10 mouse cellular contexts compared by ENCODE assay signal in genomic region chr3:157109308-157109707, GRCm38 (mm10).
DNase-seq lines count a peak whose midpoint lies in the region; ATAC-seq and TF ChIP-seq lines count a peak whose summit lies in the region.
"Had no signal": no experiment of that assay in that cellular context is flagged by ENCODE, and none has a peak within 500 bp of the region (broad histone marks: within the 10 kb centered on the region; RNA-seq: fewer than 3 reads in every experiment).

No protein-coding gene starts in this region.

- peak; percentile 74 for ATAC-seq in hindbrain, postnatal 0 days
- ATAC-seq in neural tube, embryonic 14.5 days (ENCODE audit: low read depth) = peak; percentile 89; the same call in 1 of the 2 replicates
- no peak for ATAC-seq in granulocyte monocyte progenitor cell, adult 5-6 weeks (replicated peaks; ENCODE audit: poor library complexity, severe bottlenecking)

- peak; percentile 8; the same call in 1 of the 2 replicates for TF ChIP-seq CTCF in gastrocnemius, adult 2 months (IDR thresholded peaks at IDR 0.05)
- peak; percentile 69 for TF ChIP-seq CTCF in hindbrain, postnatal 0 days (IDR thresholded peaks at IDR 0.05; ENCODE audit: low read depth)
- TF ChIP-seq CTCF in left cerebral cortex, adult 2 months (IDR thresholded peaks at IDR 0.05) = peak; percentile 55

- no peak overlapping the region for H3K9ac ChIP-seq in hindbrain, postnatal 0 days (replicated peaks; ENCODE audit: low read length)
- no peak overlapping the region for H3K9ac ChIP-seq in neural tube, embryonic 14.5 days (replicated peaks; ENCODE audit: low read depth, low read length)
- H3K9ac ChIP-seq: embryonic facial prominence, embryonic 13.5 days; liver, embryonic 13.5 days had no signal

- no peak overlapping the region for H3K27ac ChIP-seq in gastrocnemius, adult 2 months
- H3K27ac ChIP-seq in forebrain, embryonic 10.5 days = no peak overlapping the region
- H3K27ac ChIP-seq in hindbrain, postnatal 0 days = no peak overlapping the region
- no peak overlapping the region for H3K27ac ChIP-seq in left cerebral cortex, adult 2 months
- no peak overlapping the region for H3K27ac ChIP-seq in neural tube, embryonic 14.5 days (ENCODE audit: low read depth, low read length)
- H3K27ac ChIP-seq: embryonic facial prominence, embryonic 13.5 days; liver, embryonic 13.5 days had no signal

- H3K4me1 ChIP-seq in forebrain, embryonic 10.5 days = peaks cover 17% of the 10 kb centered on the region
- no peaks in the 10 kb centered on the region for H3K4me1 ChIP-seq in hindbrain, postnatal 0 days (ENCODE audit: insufficient read depth, low read length)
- no peaks in the 10 kb centered on the region for H3K4me1 ChIP-seq in neural tube, embryonic 14.5 days (ENCODE audit: control insufficient read depth, insufficient read depth, low read length)
- H3K4me1 ChIP-seq: embryonic facial prominence, embryonic 13.5 days; liver, embryonic 13.5 days had no signal

- intact Hi-C loops in gastrocnemius, adult 2 months (cut with DNase I) = no loop called here
- intact Hi-C loops in left cerebral cortex, adult 2 months (cut with DNase I) = loop anchor here (10.0 kb wide), 1 partner anchor 255 kb away; no protein-coding TSS in a partner anchor

- no peaks in the 10 kb centered on the region for H3K9me3 ChIP-seq in forebrain, embryonic 10.5 days
- H3K9me3 ChIP-seq in hindbrain, postnatal 0 days (ENCODE audit: low read length) = no peaks in the 10 kb centered on the region
- no peaks in the 10 kb centered on the region for H3K9me3 ChIP-seq in neural tube, embryonic 14.5 days (ENCODE audit: control insufficient read depth, low read length)
- H3K9me3 ChIP-seq: embryonic facial prominence, embryonic 13.5 days; liver, embryonic 13.5 days had no signal

- no peaks in the 10 kb centered on the region for H3K36me3 ChIP-seq in forebrain, embryonic 10.5 days (replicated peaks)
- no peaks in the 10 kb centered on the region for H3K36me3 ChIP-seq in hindbrain, postnatal 0 days (ENCODE audit: insufficient read depth, low read length)
- H3K36me3 ChIP-seq in neural tube, embryonic 14.5 days (ENCODE audit: control insufficient read depth, insufficient read depth, low read length) = no peaks in the 10 kb centered on the region
- H3K36me3 ChIP-seq: embryonic facial prominence, embryonic 13.5 days; liver, embryonic 13.5 days had no signal

- no peak for DNase-seq in gastrocnemius, adult 2 months
- DNase-seq in gastrocnemius, adult 8-10 months (ENCODE audit: low spot score in 2 of 2) = no peak
- peak; percentile 38 for DNase-seq in adrenal gland, postnatal 14 days
- peak; percentile 38 for DNase-seq in forebrain, embryonic 10.5 days (ENCODE audit: extremely low spot score, low spot score)
- peak; percentile 70 for DNase-seq in hindbrain, postnatal 0 days (ENCODE audit: low spot score)
- DNase-seq in left cerebral cortex, adult 2 months (ENCODE audit: extremely low spot score in 1 of 2, low spot score in 2 of 2) = peak; percentile 39 to 61
- DNase-seq: liver, embryonic 13.5 days had no signal

- no peak overlapping the region for H3K4me2 ChIP-seq in hindbrain, postnatal 0 days (ENCODE audit: low read depth, low read length)
- H3K4me2 ChIP-seq in neural tube, embryonic 14.5 days (ENCODE audit: low read depth, low read length) = no peak overlapping the region
- H3K4me2 ChIP-seq: embryonic facial prominence, embryonic 13.5 days; liver, embryonic 13.5 days had no signal

- no peak overlapping the region for H3K4me3 ChIP-seq in gastrocnemius, adult 2 months
- no peak overlapping the region for H3K4me3 ChIP-seq in forebrain, embryonic 10.5 days
- no peak overlapping the region for H3K4me3 ChIP-seq in hindbrain, postnatal 0 days (ENCODE audit: low read length)
- H3K4me3 ChIP-seq in left cerebral cortex, adult 2 months = no peak overlapping the region
- H3K4me3 ChIP-seq in neural tube, embryonic 14.5 days (ENCODE audit: low read depth, low read length) = no peak overlapping the region
- H3K4me3 ChIP-seq: embryonic facial prominence, embryonic 13.5 days; liver, embryonic 13.5 days had no signal

- no peaks in the 10 kb centered on the region for H3K27me3 ChIP-seq in forebrain, embryonic 10.5 days (ENCODE audit: poor library complexity, severe bottlenecking)
- H3K27me3 ChIP-seq in hindbrain, postnatal 0 days (ENCODE audit: insufficient read depth, low read length) = no peaks in the 10 kb centered on the region
- H3K27me3 ChIP-seq in neural tube, embryonic 14.5 days (ENCODE audit: control insufficient read depth, insufficient read depth, low read length) = no peaks in the 10 kb centered on the region
- H3K27me3 ChIP-seq: embryonic facial prominence, embryonic 13.5 days; liver, embryonic 13.5 days had no signal

Comparison
In these comparisons a context has a peak if more than half of its experiments do, and no peak if none do; other contexts are left out.
1. DNase-seq: peak in adrenal gland, postnatal 14 days (single experiment), forebrain, embryonic 10.5 days (single experiment), hindbrain, postnatal 0 days (single experiment) and left cerebral cortex, adult 2 months (2 of 2); none in gastrocnemius, adult 2 months (single experiment) and gastrocnemius, adult 8-10 months (0 of 2).
2. CTCF ChIP-seq: peak in every context shown above with its lines; median percentile 69 in hindbrain, postnatal 0 days; 55 in left cerebral cortex, adult 2 months; 8 in gastrocnemius, adult 2 months.